Mouse (Mus musculus) thymus, adult 2 months (tissue): ENCODE results near the gene Tmem63a. TPM values are rescaled to one million over a fixed set of nuclear protein-coding genes. Genes with fewer than 3 reads are reported as not detected.

Source experiments
- DNase-seq: peaks from one replicate; pipeline ENCODE4 v3.0.0; 2021
- H3K27ac ChIP-seq: fragments of 200-500 bp; 2 replicates; pipeline ENCODE4 v1.5.1; 2012; ENCODE audit warnings: low read length, control low read depth; ENCODE audit not compliant: control insufficient read depth, insufficient read depth
- H3K27me3 ChIP-seq: fragments of 200-500 bp; 2 replicates; pipeline ENCODE4 v1.6.1; 2012; ENCODE audit warnings: mild to moderate bottlenecking, low read length, moderate library complexity, mixed read lengths; ENCODE audit not compliant: control insufficient read depth, insufficient read depth
- H3K36me3 ChIP-seq: fragments of 200-500 bp; 2 replicates; pipeline ENCODE4 v1.6.1; 2012; ENCODE audit warnings: mild to moderate bottlenecking, low read length, moderate library complexity; ENCODE audit not compliant: control insufficient read depth, insufficient read depth
- H3K4me1 ChIP-seq: fragments of 200-500 bp; replicated peaks from 2 replicates; pipeline ENCODE4 v1.6.1; 2012; ENCODE audit warnings: low read length; ENCODE audit not compliant: control insufficient read depth, insufficient read depth
- H3K4me3 ChIP-seq: fragments of 200-500 bp; 2 replicates; pipeline ENCODE4 v1.5.1; 2012; ENCODE audit warnings: mild to moderate bottlenecking, low read length, control low read depth, moderate library complexity; ENCODE audit not compliant: control insufficient read depth, insufficient read depth
- CTCF ChIP-seq: fragments of 200-500 bp; IDR thresholded peaks from 2 replicates; pipeline ENCODE4 v1.5.1; 2012; ENCODE audit warnings: mild to moderate bottlenecking, control low read depth, low read length, moderate library complexity, borderline replicate concordance; ENCODE audit not compliant: control insufficient read depth, poor library complexity, insufficient read depth; ENCODE audit errors: extremely low read depth
- POLR2A ChIP-seq: fragments of 200-500 bp; IDR thresholded peaks from 2 replicates; pipeline ENCODE4 v1.6.1; 2012; ENCODE audit warnings: mild to moderate bottlenecking, low read length, control low read depth, moderate library complexity; ENCODE audit not compliant: control insufficient read depth, poor library complexity, insufficient read depth; ENCODE audit errors: extremely low read depth
- WGBS: fragments of 180-500 bp; shearing (Covaris S2); methylation state at CpG from one replicate; pipeline ENCODE4 v1.1.7; 2018; 5-methylcytosine and 5-hydroxymethylcytosine counted together
- polyA plus RNA-seq: library from polyadenylated mRNA; depleted of rRNA; stranded (reverse); fragments of >200 nt; gene quantifications from 2 replicates; pipeline ENCODE4 v1.2.3, GENCODE M21; 2012

The Tmem63a gene
- polyA plus RNA-seq, 1 experiment: 47.3 TPM

DNA sequence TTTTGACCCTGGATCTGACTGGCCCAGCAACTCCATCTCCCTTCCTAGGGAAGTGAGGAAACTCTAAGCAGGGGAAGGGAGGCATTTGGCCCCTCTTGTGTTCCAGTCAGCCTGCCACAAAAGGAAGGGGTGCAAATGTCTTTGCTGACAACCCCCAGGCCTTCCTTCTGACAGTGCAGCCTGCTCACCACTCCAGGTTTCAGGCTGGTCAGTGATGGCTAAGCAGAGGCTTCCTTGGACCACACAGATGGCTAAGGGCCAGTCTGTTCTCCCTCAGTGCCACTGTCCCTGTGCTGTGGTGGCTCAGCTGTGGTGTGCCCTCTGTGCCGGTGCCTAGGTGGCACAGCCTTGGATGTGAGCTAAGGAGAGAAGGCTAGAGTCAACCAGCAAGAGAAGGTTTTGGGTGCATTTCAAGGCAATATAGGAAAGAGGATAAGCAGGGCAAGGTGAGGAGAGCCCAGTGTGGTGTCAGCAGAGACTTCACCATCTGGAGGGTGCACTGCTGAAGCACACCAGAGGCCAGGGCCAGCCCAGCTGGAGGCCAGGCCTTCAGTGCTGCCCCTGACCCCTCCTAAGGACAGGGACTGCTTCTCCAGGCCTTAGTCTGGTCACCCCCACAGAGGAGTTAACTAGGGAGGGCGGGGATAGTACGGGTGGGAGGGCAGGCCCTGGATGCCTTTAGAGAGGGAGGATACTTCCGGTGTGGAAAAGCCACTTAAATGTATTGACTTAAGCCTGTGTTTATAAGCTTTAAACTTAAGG is 68.2 kb downstream of the Tmem63a start:
- Histone ChIP-seq H3K27ac (no peak overlapping the region), H3K4me3 (no peak overlapping the region), H3K4me1 (peaks cover 8% of the 10 kb centered on the region), H3K27me3 (no peaks in the 10 kb centered on the region), H3K36me3 (no peaks in the 10 kb centered on the region)
- no peak for TF ChIP-seq CTCF
- no peak for DNase-seq
- 91% methylated on average over 4 of the region's 4 CpGs for WGBS

DNA sequence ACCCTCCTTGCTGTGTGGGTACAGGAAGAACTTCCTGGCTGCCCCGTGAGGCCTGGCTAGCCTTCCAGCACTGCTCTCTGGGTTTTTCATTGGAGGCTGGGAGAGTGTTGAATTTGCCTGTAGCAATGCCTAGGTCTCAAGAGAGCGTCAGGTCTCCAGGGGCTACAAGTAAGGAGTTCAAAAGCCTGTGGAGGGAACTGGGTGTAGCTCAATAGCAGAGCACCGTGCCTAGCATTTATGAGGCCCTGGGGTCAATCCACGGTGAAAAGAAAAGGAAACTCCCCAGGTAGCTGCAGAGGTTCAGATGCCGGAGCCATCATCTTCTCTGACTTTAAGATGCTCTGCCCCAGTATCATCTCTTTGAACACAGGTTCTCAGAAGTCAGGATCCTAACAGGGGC is 69.5 kb downstream of the Tmem63a start:
- no peaks in the 10 kb centered on the region for H3K27me3 ChIP-seq
- 93% methylated on average over 5 of the region's 5 CpGs for WGBS
- H3K36me3 ChIP-seq: no peaks in the 10 kb centered on the region
- no peak for TF ChIP-seq CTCF
- TF ChIP-seq POLR2A: no peak
- H3K27ac ChIP-seq: no peak overlapping the region
- no peak overlapping the region for H3K4me3 ChIP-seq
- DNase-seq: no peak
- peaks cover 17% of the 10 kb centered on the region for H3K4me1 ChIP-seq

DNA sequence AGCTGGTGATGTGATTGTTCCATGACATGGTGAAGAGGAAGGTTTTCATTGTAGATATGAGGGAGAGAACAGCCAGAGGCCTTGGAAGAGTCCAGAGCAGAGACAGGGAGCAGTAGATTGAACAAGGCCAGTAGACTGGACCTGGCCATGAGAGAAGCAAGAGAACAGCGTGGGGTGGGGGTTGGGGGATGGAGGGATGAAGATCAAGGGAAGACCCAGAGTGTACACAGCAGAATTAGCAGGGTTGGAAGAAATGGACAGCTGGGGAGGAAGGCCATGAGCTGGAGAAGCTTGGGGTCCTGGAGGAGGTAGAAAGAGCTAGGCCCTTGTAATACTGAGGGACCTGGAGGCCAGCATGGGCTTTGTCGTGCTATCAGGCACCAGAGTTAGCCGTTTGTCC is 70.3 kb downstream of the Tmem63a start:
- WGBS: 100% methylated on average over 3 of the region's 3 CpGs
- TF ChIP-seq CTCF (no peak), POLR2A (no peak)
- no peak overlapping the region for H3K27ac ChIP-seq
- H3K4me1 ChIP-seq: peaks cover 19% of the 10 kb centered on the region
- no peak for DNase-seq
- no peaks in the 10 kb centered on the region for H3K27me3 ChIP-seq
- no peak overlapping the region for H3K4me3 ChIP-seq
- H3K36me3 ChIP-seq: no peaks in the 10 kb centered on the region

DNA sequence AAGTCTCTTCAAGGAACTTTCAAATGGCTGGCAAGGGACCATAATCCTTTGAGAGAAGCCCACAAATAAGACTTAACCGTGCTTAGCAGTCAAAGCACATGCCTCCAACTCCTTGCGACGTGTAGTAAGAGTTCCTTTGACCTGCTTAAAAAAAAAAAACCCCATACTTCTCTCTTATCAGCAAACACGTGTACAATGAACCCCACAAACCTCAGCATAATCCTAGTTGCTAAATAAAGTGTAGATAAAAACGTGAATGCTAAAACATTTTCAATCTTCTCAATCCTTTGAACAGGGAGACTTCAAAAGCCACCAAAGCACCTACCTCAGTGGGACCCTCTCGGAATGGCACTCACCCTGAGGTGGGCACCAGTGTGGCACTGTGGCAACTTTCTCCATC is 71.3 kb downstream of the Tmem63a start:
- no peak for DNase-seq
- Histone ChIP-seq H3K36me3 (no peaks in the 10 kb centered on the region), H3K4me3 (no peak overlapping the region), H3K4me1 (peaks cover 23% of the 10 kb centered on the region), H3K27ac (no peak overlapping the region), H3K27me3 (no peaks in the 10 kb centered on the region)
- TF ChIP-seq POLR2A (no peak), CTCF (no peak)
- WGBS: 41% methylated on average over 6 of the region's 6 CpGs

DNA sequence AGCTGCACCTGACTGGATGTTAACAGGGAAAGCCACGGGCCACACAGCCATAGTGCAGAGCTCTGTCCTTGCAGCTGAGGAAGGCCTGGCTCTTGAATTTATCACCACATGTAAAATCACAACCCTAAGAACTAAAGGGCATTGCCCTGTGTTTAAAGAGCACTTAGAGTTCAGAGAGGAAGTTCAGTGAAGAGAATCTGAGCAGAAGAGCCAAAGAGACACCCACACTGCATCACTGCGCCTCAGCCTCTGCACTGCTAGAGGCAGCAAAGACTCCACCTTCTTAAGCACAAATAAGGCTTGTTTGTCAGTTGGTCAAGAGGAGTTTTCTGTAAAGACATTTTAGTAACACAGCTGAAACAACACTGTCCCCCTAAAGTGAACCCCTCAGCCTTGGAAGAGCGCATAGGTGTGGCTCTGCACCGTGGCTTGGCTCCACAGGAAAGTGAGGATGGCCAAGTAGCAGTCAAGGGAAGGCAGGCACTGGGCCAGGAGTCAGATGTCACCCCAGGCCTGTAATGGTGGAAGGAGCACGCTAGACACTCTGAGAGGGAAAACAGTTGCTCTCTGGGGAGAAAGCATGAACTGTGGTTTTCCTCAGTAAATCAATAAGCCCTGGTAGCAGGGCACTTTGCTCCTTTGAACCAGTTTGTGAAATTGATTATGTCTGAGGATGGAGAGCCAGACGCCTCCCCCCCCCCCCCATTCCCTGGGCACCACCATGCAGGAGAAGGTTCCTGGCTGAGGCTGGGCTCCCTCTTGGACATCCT is 72.8 kb downstream of the Tmem63a start:
- H3K4me3 ChIP-seq: no peak overlapping the region
- TF ChIP-seq CTCF (no peak), POLR2A (no peak)
- 91% methylated on average over 6 of the region's 6 CpGs for WGBS
- no peaks in the 10 kb centered on the region for H3K36me3 ChIP-seq
- DNase-seq: no peak
- H3K4me1 ChIP-seq: peaks cover 23% of the 10 kb centered on the region
- peak overlapping the region; percentile 71 for H3K27ac ChIP-seq
- no peaks in the 10 kb centered on the region for H3K27me3 ChIP-seq

DNA sequence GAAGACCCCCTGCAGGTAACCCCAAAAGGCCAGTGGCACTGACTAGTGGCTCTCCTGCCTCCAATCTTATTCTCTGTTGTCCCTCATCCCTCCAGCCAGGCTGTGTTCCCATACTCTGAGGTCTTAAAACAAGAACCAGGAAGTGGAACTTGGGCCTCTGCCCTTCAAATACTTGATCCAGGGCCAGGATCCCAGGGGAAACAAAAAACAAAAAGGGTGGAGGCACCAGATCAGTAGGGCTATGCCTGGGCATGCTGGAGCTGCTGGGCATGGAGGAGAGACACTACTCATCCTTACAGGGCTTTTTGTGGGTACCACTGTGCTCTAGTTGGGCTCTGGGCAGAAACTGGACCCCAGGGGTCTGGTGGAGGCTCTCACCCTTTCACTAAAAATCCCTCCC is 73.4 kb downstream of the Tmem63a start:
- Histone ChIP-seq H3K27ac (peak overlapping the region; percentile 71; the same call in 1 of the 2 replicates), H3K36me3 (no peaks in the 10 kb centered on the region), H3K4me1 (peaks cover 23% of the 10 kb centered on the region), H3K27me3 (no peaks in the 10 kb centered on the region), H3K4me3 (no peak overlapping the region)
- TF ChIP-seq CTCF (no peak), POLR2A (no peak)
- DNase-seq: no peak

DNA sequence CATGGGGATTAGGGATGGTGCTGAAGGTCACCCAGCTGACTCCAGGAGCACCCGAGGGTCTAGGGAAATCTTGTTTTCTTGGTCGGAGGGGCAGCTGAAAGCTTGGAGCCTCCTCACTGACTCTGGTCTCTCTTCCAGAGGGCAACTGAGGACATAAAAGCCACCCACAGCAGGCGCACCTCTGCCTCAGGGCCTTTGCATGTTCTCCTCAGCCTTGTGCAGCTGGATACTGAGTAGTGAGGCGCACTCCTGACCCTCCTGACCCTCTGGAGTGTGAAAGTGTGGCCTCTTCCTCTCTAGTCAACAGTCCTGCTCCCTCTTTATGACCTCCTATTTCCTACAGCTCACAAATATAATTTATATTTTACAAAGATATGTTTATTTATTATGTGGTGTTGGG is 73.9 kb downstream of the Tmem63a start:
- H3K27ac ChIP-seq: peak overlapping the region; percentile 71; the same call in 1 of the 2 replicates
- WGBS: 95% methylated on average over 4 of the region's 4 CpGs
- H3K27me3 ChIP-seq: no peaks in the 10 kb centered on the region
- TF ChIP-seq CTCF (no peak), POLR2A (no peak)
- no peak overlapping the region for H3K4me3 ChIP-seq
- DNase-seq: no peak
- H3K36me3 ChIP-seq: no peaks in the 10 kb centered on the region
- peaks cover 23% of the 10 kb centered on the region for H3K4me1 ChIP-seq
